Mouse (Mus musculus) forelimb bud, embryonic 11.5 days (tissue): ENCODE data around the gene Zfp14.
A peak's percentile ranks its signal among the peaks of the same experiment; 100 is the strongest.

ENCODE experiments used
- DNase-seq: peaks from one replicate; pipeline ENCODE4 v3.0.0-alpha.2; 2012; ENCODE audit warnings: low read depth, low spot score

Gene Zfp14

GRCm38 (mm10) chr7:30028572-30028971 lies 22.6 kb downstream of the Zfp14 start:
- no peak for DNase-seq

GRCm38 (mm10) chr7:30027331-30027730 lies 23.8 kb downstream of the Zfp14 start:
- DNase-seq = no peak

GRCm38 (mm10) chr7:30025358-30025757 lies 25.8 kb downstream of the Zfp14 start:
- DNase-seq = no peak

GRCm38 (mm10) chr7:30023800-30024199 lies 27.4 kb downstream of the Zfp14 start:
- no peak for DNase-seq

GRCm38 (mm10) chr7:30023324-30023723 lies 27.9 kb downstream of the Zfp14 start:
- no peak for DNase-seq

- no peak for DNase-seq
Observed at GRCm38 (mm10) chr7:30019543-30019942, 31.6 kb downstream of the Zfp14 start.

- no peak for DNase-seq
Observed at GRCm38 (mm10) chr7:30017226-30017625, 34.0 kb downstream of the Zfp14 start.

- peak; percentile 51 for DNase-seq
Observed at GRCm38 (mm10) chr7:30012956-30013363, 38.2 kb downstream of the Zfp14 start.

- no peak for DNase-seq
Observed at GRCm38 (mm10) chr7:30010551-30011195, 40.5 kb downstream of the Zfp14 start.

GRCm38 (mm10) chr7:30009321-30010085 lies 41.7 kb downstream of the Zfp14 start:
- DNase-seq = no peak

GRCm38 (mm10) chr7:30008020-30008690 lies 43.0 kb downstream of the Zfp14 start:
- peak; percentile 53 for DNase-seq

- DNase-seq = no peak
Observed at GRCm38 (mm10) chr7:30007601-30008000, 43.6 kb downstream of the Zfp14 start.

GRCm38 (mm10) chr7:30000601-30001000 lies 50.6 kb downstream of the Zfp14 start:
- DNase-seq = no peak

GRCm38 (mm10) chr7:29995134-29995533 lies 56.0 kb downstream of the Zfp14 start:
- no peak for DNase-seq

- DNase-seq = no peak
Observed at GRCm38 (mm10) chr7:29993340-29993739, 57.8 kb downstream of the Zfp14 start.

- no peak for DNase-seq
Observed at GRCm38 (mm10) chr7:29992698-29993097, 58.5 kb downstream of the Zfp14 start.

- DNase-seq = no peak
Observed at GRCm38 (mm10) chr7:29989031-29989430, 62.1 kb downstream of the Zfp14 start.

- no peak for DNase-seq
Observed at GRCm38 (mm10) chr7:29987551-29987950, 63.6 kb downstream of the Zfp14 start.
